Mouse (Mus musculus) cerebellum, adult 2 months (tissue): ENCODE results near the gene Atp10b.

Experiments used
- CTCF ChIP-seq: fragments of 200-500 bp; IDR thresholded peaks from 2 replicates; pipeline ENCODE4 v1.5.1; 2011; ENCODE audit warnings: low read depth, mild to moderate bottlenecking, control low read depth, low read length, moderate library complexity, borderline replicate concordance; ENCODE audit not compliant: insufficient read depth
- POLR2A ChIP-seq: fragments of 200-500 bp; IDR thresholded peaks from 2 replicates; pipeline ENCODE4 v1.6.1; 2011; ENCODE audit warnings: low read length, control low read depth, borderline replicate concordance; ENCODE audit not compliant: insufficient read depth

DNA sequence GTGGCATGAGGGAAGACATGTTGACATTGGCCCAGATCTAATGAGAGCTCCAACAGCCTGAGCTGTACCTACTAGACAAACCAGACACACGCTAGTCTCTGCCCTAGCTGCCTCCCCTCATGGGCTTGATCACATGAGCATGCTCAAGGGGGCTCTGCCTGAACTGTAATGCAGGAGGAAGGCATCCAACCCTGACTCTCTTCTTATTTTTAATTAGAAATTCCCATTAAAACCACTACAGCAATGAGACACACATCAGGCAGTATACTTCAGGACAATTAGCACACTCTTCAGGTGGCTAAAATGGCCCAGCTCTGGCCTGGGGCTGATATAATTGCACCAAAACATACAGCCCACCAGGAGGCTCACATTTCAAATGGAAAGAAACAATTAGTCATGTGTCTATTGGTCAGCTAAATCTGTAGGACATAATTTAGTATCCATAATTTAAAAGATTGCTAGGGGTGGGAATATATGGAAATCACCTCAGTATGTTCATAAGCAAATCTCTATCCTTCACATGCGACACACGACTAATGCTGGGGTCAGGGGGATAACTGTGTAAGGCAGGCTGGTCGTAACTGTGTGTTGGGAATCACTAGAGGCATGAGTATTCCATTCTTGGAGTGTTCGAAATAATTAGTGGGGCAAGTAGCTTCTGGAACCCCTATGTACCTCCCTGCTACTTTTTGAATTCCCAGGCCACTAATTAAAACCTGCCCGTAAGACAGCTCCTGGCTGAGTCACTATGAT lies 120.0 kb downstream of the Atp10b start:
- TF ChIP-seq CTCF (no peak), POLR2A (no peak)
